Mouse (Mus musculus) small intestine, adult 2 months (tissue): Measurements from ENCODE around the gene Dpf3. TPM values are rescaled to one million over a fixed set of nuclear protein-coding genes. Genes with fewer than 3 reads are reported as not detected.

Source experiments
- H3K27ac ChIP-seq: fragments of 200-500 bp; 2 replicates; pipeline ENCODE4 v1.5.1; 2012; ENCODE audit warnings: low read depth, low read length, control low read depth, inconsistent platforms; ENCODE audit not compliant: insufficient read depth
- H3K27me3 ChIP-seq: fragments of 200-500 bp; 2 replicates; pipeline ENCODE4 v1.6.1; 2012; ENCODE audit warnings: mild to moderate bottlenecking, moderate library complexity, low read length, inconsistent platforms; ENCODE audit not compliant: control insufficient read depth, insufficient read depth
- H3K36me3 ChIP-seq: fragments of 200-500 bp; 2 replicates; pipeline ENCODE4 v1.6.1; 2012; ENCODE audit warnings: mild to moderate bottlenecking, low read length, control low read depth, inconsistent platforms; ENCODE audit not compliant: control insufficient read depth, insufficient read depth
- H3K4me1 ChIP-seq: fragments of 200-500 bp; 2 replicates; pipeline ENCODE4 v1.6.1; 2012; ENCODE audit warnings: low read length, inconsistent platforms, mixed read lengths; ENCODE audit not compliant: control insufficient read depth, insufficient read depth, insufficient read length
- H3K4me3 ChIP-seq: fragments of 200-500 bp; 2 replicates; pipeline ENCODE4 v1.5.1; 2012; ENCODE audit warnings: low read depth, mild to moderate bottlenecking, control low read depth, inconsistent platforms, low read length, moderate library complexity
- CTCF ChIP-seq: fragments of 200-500 bp; IDR thresholded peaks from 2 replicates; pipeline ENCODE4 v1.5.1; 2012; ENCODE audit warnings: low read depth, mild to moderate bottlenecking, control low read depth, inconsistent platforms, low read length, moderate library complexity, mixed read lengths; ENCODE audit not compliant: insufficient replicate concordance, insufficient read length; ENCODE audit errors: extremely low read depth
- POLR2A ChIP-seq: fragments of 200-500 bp; IDR thresholded peaks from 2 replicates; pipeline ENCODE4 v1.6.1; 2012; ENCODE audit warnings: low read depth, mild to moderate bottlenecking, control low read depth, inconsistent platforms, low read length, moderate library complexity
- WGBS: fragments of 180-500 bp; shearing (Covaris S2); methylation state at CpG from one replicate; pipeline ENCODE4 v1.1.7; 2018; 5-methylcytosine and 5-hydroxymethylcytosine counted together
- polyA plus RNA-seq: library from polyadenylated mRNA; depleted of rRNA; stranded (reverse); fragments of >200 nt; gene quantifications from 2 replicates; pipeline ENCODE4 v1.2.3, GENCODE M21; 2012; rRNA removed

Dpf3 gene
- 1.7 and 10.0 TPM in 2 replicates for polyA plus RNA-seq

DNA sequence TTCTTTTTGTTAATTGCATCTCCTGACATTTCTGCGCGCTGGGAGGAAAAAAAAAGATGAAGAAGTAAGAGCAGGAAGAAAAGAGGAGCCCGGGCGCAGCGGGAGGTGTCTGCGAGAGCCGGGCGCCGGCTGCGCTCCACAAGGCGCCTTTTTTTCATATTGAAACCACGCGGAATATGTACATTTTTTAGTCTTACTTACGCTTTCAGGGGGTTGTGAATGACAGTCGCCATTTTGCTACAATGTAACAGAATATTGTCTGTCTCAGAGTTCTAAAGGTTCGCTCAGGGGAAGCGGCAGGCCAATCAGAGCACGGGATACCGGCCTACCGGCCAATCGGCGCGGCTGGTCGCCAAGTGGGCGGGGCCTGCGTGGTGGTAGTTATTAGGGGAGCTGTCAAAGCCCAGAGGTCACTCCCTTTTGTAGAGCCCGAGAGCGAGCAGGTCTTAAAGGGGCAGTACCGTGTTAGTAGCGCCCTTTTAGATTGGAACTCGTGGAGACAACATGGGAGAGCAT is at the start of gene Dpf3:
Gene Dpf3 (minus strand): TSS at position 241 of the 516 bp plus-strand sequence.
- H3K27ac ChIP-seq = peak within 1 kb of the TSS; percentile 1; the same call in 1 of the 2 replicates
- no peaks in the 10 kb centered on the region for H3K36me3 ChIP-seq
- peak within 1 kb of the TSS; percentile 70 for H3K4me3 ChIP-seq
- no peaks in the 10 kb centered on the region for H3K27me3 ChIP-seq
- under 1% methylated on average over 31 of the region's 31 CpGs for WGBS
- TF ChIP-seq CTCF (no peak), POLR2A (peak; percentile 61; the same call in 1 of the 2 replicates)
- H3K4me1 ChIP-seq = no peaks in the 10 kb centered on the region

DNA sequence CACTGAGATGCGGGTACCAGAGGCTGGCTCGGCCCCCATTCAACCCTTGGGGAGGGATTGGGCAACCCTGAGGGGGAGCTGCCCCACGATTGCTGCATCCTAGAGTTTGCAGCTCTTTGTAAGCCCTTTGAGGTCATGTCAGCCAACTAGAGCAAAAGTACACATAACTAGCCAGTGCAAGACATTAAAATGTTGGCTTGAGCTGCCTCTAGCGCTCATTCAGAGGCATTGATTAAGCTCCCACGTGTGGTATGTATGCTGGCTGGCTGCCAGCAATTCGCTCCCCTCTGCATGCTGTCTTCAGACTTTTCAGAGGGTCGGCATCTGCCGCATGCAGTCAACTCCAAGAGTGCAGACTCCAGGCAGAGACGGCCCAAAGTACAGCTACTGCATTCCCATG is 48.5 kb upstream of the Dpf3 start:
- no peaks in the 10 kb centered on the region for H3K27me3 ChIP-seq
- peaks cover 15% of the 10 kb centered on the region for H3K36me3 ChIP-seq
- H3K4me3 ChIP-seq = no peak overlapping the region
- H3K27ac ChIP-seq = no peak overlapping the region
- 74% methylated on average over 9 of the region's 9 CpGs for WGBS
- TF ChIP-seq POLR2A (no peak), CTCF (no peak)
- no peaks in the 10 kb centered on the region; the same call in 1 of the 2 replicates for H3K4me1 ChIP-seq

DNA sequence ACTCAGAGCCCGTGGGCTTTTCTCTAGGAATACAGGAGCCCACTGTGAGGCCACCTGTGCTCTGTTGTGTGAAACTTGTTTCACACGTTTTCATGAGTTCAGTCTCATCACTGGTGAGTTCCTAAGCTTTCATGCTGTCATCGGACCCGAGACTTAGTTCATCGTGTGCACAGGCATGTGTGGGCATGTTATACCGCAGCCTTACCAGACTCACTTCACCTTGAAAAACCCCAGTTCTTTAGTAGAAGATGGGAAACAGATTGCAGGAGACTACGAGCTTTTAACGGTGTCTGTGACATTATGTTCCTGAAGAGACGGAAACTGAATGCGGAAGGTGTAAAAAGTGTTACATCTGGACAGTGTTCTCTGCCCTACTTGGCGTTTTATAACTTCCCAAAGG is 47.9 kb upstream of the Dpf3 start:
- no peak overlapping the region for H3K4me3 ChIP-seq
- no peaks in the 10 kb centered on the region for H3K27me3 ChIP-seq
- H3K27ac ChIP-seq = no peak overlapping the region
- H3K4me1 ChIP-seq = no peaks in the 10 kb centered on the region; the same call in 1 of the 2 replicates
- WGBS = 88% methylated on average over 11 of the region's 11 CpGs
- peaks cover 14% of the 10 kb centered on the region for H3K36me3 ChIP-seq
- TF ChIP-seq CTCF (no peak), POLR2A (no peak)

DNA sequence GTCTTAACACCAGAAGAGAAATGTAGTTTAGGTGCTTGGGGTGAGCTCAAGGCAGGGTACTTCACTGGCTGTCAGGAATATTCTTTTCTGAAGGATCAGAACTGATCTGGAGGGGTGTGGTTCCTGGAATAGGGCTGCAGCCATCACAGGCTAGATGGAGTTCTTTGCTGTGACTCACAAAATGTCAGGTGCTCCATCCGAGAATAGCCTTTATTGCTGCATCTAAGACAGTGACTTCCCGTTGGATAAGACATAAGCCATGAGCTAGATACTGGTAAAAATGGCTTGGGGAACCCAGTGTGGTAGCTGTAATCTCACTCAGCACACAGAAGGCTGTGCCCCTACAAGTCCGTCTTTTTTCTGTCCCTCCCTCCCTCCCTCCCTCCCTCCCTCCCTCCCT is 46.7 kb upstream of the Dpf3 start:
- Histone ChIP-seq H3K27me3 (no peaks in the 10 kb centered on the region), H3K36me3 (peaks cover 10% of the 10 kb centered on the region), H3K4me3 (no peak overlapping the region), H3K27ac (no peak overlapping the region), H3K4me1 (no peaks in the 10 kb centered on the region; the same call in 1 of the 2 replicates)
- 80% methylated on average over 3 of the region's 3 CpGs for WGBS
- TF ChIP-seq CTCF = no peak
- no peak for TF ChIP-seq POLR2A

DNA sequence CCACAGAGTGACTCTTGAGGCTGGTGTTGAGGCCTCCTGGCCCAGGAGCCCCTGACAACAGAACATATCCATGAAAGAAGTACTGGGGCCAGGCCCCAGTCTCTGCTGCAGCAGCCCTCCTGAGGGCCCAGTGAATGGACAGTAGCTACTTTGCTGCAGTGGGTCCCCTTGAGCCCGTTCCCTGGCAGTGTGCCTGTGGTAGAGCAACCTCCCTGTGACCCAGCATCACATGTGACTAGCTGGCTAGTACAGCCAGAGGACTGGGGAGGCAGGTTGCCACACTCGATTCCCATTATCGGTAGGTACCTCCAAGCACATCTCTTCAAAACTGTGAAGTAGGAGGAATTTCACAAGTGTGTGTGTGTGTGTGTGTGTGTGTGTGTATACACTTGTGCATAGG is 45.5 kb upstream of the Dpf3 start:
- no peak overlapping the region for H3K27ac ChIP-seq
- H3K4me3 ChIP-seq = no peak overlapping the region
- no peak for TF ChIP-seq POLR2A
- no peak for TF ChIP-seq CTCF
- no peaks in the 10 kb centered on the region for H3K27me3 ChIP-seq
- peaks cover 9% of the 10 kb centered on the region for H3K36me3 ChIP-seq
- 91% methylated on average over 3 of the region's 3 CpGs for WGBS
- H3K4me1 ChIP-seq = no peaks in the 10 kb centered on the region; the same call in 1 of the 2 replicates

DNA sequence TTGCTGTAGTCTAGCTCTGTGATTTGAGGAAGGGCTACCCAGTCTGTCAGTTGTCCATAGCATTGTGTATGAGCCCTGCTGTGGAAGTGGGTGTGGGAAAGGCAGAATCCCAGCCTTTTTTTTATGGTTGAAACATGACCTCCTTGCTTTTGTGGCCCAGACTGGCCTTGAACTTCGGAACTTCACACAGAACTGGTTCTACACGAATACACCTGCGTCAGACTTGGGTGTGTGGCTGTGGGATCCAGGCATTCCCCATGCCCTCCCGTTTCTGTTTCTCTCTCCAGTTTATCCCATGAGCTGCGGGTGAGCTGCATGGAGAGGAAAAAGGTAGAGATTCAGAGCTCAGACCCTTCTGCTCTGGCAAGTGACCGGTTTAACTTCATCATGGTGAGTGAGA is 44.5 kb upstream of the Dpf3 start:
- TF ChIP-seq POLR2A = no peak
- no peak for TF ChIP-seq CTCF
- H3K27me3 ChIP-seq = no peaks in the 10 kb centered on the region
- WGBS = 52% methylated on average over 6 of the region's 6 CpGs

DNA sequence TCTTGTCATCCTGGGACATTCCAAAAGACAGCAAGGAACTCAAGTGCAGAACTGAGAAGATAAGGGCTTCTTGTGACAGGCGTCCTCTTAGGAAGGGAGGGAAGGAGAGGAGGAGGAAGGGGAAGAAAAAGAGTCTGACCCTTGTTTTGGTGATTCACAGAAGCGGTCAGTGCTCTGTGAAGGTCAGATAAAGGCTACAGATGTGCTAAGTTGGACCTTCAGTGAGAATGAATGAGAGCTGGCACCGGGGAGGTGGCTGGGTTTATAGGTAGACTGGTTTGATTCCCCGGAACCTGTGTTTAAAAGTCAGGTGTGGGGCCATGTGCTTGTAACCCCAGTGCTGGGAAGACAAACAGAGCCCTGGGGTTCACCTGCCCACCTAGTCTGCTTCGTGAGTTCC is 41.1 kb upstream of the Dpf3 start:
- H3K27ac ChIP-seq = no peak overlapping the region
- H3K4me3 ChIP-seq = no peak overlapping the region
- WGBS = 92% methylated on average over 5 of the region's 5 CpGs
- H3K27me3 ChIP-seq = no peaks in the 10 kb centered on the region
- TF ChIP-seq CTCF (no peak), POLR2A (no peak)
- no peaks in the 10 kb centered on the region; the same call in 1 of the 2 replicates for H3K4me1 ChIP-seq
- H3K36me3 ChIP-seq = peaks cover 1% of the 10 kb centered on the region; the same call in 1 of the 2 replicates

More for the DNA sequence above, 44.5 kb upstream of the Dpf3 start:
- Histone ChIP-seq H3K4me3 (no peak overlapping the region), H3K4me1 (no peaks in the 10 kb centered on the region; the same call in 1 of the 2 replicates), H3K36me3 (peaks cover 5% of the 10 kb centered on the region), H3K27ac (no peak overlapping the region)
